Mouse (Mus musculus) liver, postnatal 0 days (tissue): Measurements from ENCODE around the gene Gm17268.

Source experiments
- CTCF ChIP-seq: sonication (generic); IDR thresholded peaks from 2 replicates; pipeline ENCODE4 v1.5.1; 2016; ENCODE audit warnings: antibody characterized with exemption, low read depth
- EP300 ChIP-seq: IDR thresholded peaks from 2 replicates; pipeline ENCODE4 v1.6.1; 2016; ENCODE audit warnings: antibody characterized with exemption, low read depth, mild to moderate bottlenecking

DNA sequence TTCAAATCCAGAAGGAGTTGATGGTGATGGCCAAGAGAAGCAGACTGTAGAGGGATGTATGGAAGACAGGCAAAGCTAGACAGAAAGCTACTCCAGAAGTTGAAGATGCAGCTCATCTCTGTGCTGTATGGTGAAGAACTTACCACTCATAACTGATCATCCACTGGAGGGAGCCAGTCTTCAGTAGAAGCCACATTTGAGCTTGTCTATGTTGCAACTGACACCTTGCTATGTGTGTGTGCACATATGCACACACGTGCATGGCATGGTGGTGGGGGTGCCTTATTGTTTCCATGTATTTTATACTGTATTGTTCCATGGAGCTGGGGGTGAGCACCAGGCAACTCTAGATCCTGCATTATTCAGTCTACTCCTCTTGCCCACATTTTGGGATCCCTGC lies 34.0 kb upstream of the Gm17268 start:
- TF ChIP-seq CTCF: peak; percentile 37; the same call in 1 of the 2 replicates
- no peak for TF ChIP-seq EP300
